Mouse (Mus musculus) cerebellum, adult 2 months (tissue): ENCODE data around the gene Pgbd5. TPM values are rescaled to one million over a fixed set of nuclear protein-coding genes. Genes with fewer than 3 reads are reported as not detected.

Experiments used
- DNase-seq, 2 experiments: peaks; one replicate each; pipeline ENCODE4 v3.0.0; 2021
- H3K27ac ChIP-seq: fragments of 200-500 bp; 2 replicates; pipeline ENCODE4 v1.5.1; 2012; ENCODE audit warnings: low read length, control low read depth, inconsistent platforms; ENCODE audit not compliant: insufficient read depth
- H3K27me3 ChIP-seq: fragments of 200-500 bp; 2 replicates; pipeline ENCODE4 v1.6.1; 2012; ENCODE audit warnings: inconsistent platforms, mild to moderate bottlenecking, low read length, moderate library complexity; ENCODE audit not compliant: control insufficient read depth, insufficient read depth
- H3K4me1 ChIP-seq: fragments of 200-500 bp; 2 replicates; pipeline ENCODE4 v1.6.1; 2011; ENCODE audit warnings: low read length; ENCODE audit not compliant: control insufficient read depth, insufficient read depth
- H3K4me3 ChIP-seq: fragments of 200-500 bp; replicated peaks from 2 replicates; pipeline ENCODE3; 2011; ENCODE audit warnings: mild to moderate bottlenecking, low read depth, low read length, control low read depth; ENCODE audit not compliant: insufficient read depth
- CTCF ChIP-seq: fragments of 200-500 bp; IDR thresholded peaks from 2 replicates; pipeline ENCODE4 v1.5.1; 2011; ENCODE audit warnings: low read depth, mild to moderate bottlenecking, control low read depth, low read length, moderate library complexity, borderline replicate concordance; ENCODE audit not compliant: insufficient read depth
- POLR2A ChIP-seq: fragments of 200-500 bp; IDR thresholded peaks from 2 replicates; pipeline ENCODE4 v1.6.1; 2011; ENCODE audit warnings: low read length, control low read depth, borderline replicate concordance; ENCODE audit not compliant: insufficient read depth
- WGBS: fragments of 180-500 bp; shearing (Covaris S2); methylation state at CpG from one replicate; pipeline ENCODE4 v1.1.7; 2018; 5-methylcytosine and 5-hydroxymethylcytosine counted together
- polyA plus RNA-seq: library from polyadenylated mRNA; depleted of rRNA; stranded (reverse); fragments of >200 nt; gene quantifications from 2 replicates; pipeline ENCODE4 v1.2.3, GENCODE M21; 2012

The Pgbd5 gene
- polyA plus RNA-seq, 1 experiment, result 142 TPM

DNA sequence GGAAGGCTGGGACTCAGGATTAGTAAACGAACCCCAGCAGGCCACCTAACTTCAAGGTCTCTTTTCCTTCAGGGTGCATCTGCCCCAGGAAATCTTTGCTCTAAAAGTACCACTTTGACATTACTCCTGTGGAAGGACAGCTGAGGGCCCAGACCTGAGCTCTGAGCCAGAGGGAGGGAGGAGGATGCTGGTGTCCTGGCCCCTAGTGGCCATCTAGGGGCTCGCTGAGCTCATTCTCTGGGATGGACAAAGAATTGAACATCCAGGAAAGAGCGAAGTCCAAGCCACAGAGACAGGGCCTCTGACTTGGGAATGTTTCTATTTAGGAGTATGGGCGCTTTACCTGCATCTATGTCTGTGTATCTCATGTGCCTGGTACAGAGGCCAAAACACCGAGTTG is 87.8 kb downstream of the Pgbd5 start:
- no peak overlapping the region for H3K27ac ChIP-seq
- TF ChIP-seq POLR2A (no peak), CTCF (peak; percentile 9; the same call in 1 of the 2 replicates)
- no peaks in the 10 kb centered on the region for H3K27me3 ChIP-seq
- WGBS, result 63% methylated on average over 5 of the region's 5 CpGs
- H3K4me1 ChIP-seq, result no peaks in the 10 kb centered on the region
- no peak for DNase-seq
- no peak overlapping the region for H3K4me3 ChIP-seq

DNA sequence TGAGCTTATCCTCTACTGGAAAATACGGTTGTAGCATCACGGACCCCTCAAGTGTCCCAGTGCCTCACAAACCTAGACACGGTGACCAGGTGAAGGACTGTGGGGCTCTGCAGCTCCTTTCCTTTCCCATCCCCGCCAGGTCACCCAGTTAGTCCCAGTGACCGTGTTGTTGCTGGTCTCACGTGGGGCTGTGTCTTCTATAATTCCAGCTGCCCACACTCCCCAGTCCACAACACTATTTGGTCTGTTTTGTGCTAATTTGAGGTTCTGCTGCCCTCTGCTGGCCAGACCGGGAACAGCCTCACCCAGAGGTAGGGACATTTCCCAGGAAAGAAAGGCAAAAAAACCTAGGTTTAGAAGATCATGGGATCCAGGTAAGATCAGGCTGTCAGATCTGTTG is 89.8 kb downstream of the Pgbd5 start:
- TF ChIP-seq POLR2A (no peak), CTCF (peak; percentile 97)
- H3K4me3 ChIP-seq, result no peak overlapping the region
- H3K4me1 ChIP-seq, result no peaks in the 10 kb centered on the region
- DNase-seq, result peak; percentile 69 to 89
- no peak overlapping the region for H3K27ac ChIP-seq
- 35% methylated on average over 7 of the region's 7 CpGs for WGBS
- H3K27me3 ChIP-seq, result no peaks in the 10 kb centered on the region

- WGBS, result 40% methylated on average over 1 of the region's 1 CpGs
- no peak for DNase-seq
- no peaks in the 10 kb centered on the region for H3K4me1 ChIP-seq
- H3K27me3 ChIP-seq, result no peaks in the 10 kb centered on the region
- TF ChIP-seq CTCF, result no peak
- TF ChIP-seq POLR2A, result no peak
- no peak overlapping the region for H3K4me3 ChIP-seq
- no peak overlapping the region for H3K27ac ChIP-seq
These were observed 91.4 kb downstream of the Pgbd5 start for GRCm38 (mm10) chr8:124348087-124348486.

DNA sequence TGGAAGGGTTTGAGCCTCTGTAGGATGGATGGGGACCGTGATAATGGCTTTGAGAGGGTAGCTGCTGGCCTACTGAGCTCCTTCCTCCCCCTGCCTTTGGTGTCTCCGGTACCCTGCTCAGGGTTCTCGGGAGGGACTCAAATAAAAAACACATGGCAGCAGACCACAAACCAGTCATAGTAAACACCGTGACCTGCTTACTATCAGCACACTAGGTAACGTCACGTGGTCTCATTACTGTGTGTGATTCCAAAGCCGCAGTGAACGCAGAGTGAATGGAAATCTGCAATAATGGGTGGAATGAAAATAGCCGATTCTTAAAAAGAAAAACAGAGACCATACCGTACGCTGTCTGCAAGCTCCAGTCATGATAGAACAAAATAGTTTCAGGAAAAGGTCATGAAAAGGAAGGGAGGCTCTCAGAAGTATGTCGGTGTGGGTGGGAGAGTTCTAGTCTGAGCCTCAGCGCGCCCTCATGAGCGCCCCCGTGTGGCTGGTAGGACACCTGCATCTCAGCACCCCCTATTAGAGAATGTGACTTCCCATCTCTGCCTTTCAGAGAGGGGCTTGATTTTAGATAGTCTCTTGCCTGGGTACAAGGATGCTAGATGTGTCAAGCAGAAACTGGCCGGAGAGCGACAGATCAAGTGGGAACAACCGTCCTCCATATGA is 92.5 kb downstream of the Pgbd5 start:
- peak; percentile 48 to 63 for DNase-seq
- WGBS, result 46% methylated on average over 19 of the region's 19 CpGs
- H3K27ac ChIP-seq, result no peak overlapping the region

DNA sequence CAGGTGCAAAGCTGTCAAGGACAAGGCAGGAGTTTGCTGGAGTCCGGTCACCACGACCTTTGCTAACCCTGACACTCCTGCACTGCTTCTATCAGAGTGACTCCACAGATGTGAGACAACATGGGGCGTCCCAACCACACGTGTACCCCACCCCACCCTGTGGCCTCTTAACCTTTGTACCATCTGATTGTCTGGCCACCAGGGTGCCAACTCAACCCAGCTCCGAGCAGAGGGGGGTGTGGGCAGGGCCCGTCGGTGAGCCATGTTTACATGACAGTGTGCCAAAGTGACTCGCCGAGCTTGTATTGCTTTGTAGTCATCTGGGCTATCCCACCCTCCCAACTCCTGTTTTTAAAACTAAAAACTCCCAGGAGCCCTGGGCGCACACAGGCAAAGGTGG is 94.4 kb downstream of the Pgbd5 start:
- no peak overlapping the region for H3K4me3 ChIP-seq
- WGBS, result 52% methylated on average over 10 of the region's 10 CpGs
- no peak overlapping the region for H3K27ac ChIP-seq

More for the DNA sequence above, 92.5 kb downstream of the Pgbd5 start:
- Histone ChIP-seq H3K4me1 (no peaks in the 10 kb centered on the region), H3K4me3 (no peak overlapping the region), H3K27me3 (no peaks in the 10 kb centered on the region)
- TF ChIP-seq CTCF, result peak; percentile 93
- no peak for TF ChIP-seq POLR2A

GRCm38 (mm10) chr8:124343991-124344390 is 95.5 kb downstream of the Pgbd5 start:
- TF ChIP-seq POLR2A (no peak), CTCF (no peak)
- 90% methylated on average over 12 of the region's 12 CpGs for WGBS
- Histone ChIP-seq H3K4me3 (no peak overlapping the region), H3K27me3 (no peaks in the 10 kb centered on the region), H3K27ac (no peak overlapping the region), H3K4me1 (no peaks in the 10 kb centered on the region)
- DNase-seq, result no peak

More for the DNA sequence above, 94.4 kb downstream of the Pgbd5 start:
- H3K4me1 ChIP-seq, result no peaks in the 10 kb centered on the region
- no peak for TF ChIP-seq POLR2A
- no peak for TF ChIP-seq CTCF
- no peak for DNase-seq
- no peaks in the 10 kb centered on the region for H3K27me3 ChIP-seq

GRCm38 (mm10) chr8:124343151-124343550 is 96.3 kb downstream of the Pgbd5 start:
- Histone ChIP-seq H3K27ac (no peak overlapping the region), H3K4me1 (no peaks in the 10 kb centered on the region), H3K4me3 (no peak overlapping the region), H3K27me3 (no peaks in the 10 kb centered on the region)
- TF ChIP-seq POLR2A (no peak), CTCF (no peak)
- DNase-seq, result no peak
- WGBS, result 88% methylated on average over 15 of the region's 15 CpGs

DNA sequence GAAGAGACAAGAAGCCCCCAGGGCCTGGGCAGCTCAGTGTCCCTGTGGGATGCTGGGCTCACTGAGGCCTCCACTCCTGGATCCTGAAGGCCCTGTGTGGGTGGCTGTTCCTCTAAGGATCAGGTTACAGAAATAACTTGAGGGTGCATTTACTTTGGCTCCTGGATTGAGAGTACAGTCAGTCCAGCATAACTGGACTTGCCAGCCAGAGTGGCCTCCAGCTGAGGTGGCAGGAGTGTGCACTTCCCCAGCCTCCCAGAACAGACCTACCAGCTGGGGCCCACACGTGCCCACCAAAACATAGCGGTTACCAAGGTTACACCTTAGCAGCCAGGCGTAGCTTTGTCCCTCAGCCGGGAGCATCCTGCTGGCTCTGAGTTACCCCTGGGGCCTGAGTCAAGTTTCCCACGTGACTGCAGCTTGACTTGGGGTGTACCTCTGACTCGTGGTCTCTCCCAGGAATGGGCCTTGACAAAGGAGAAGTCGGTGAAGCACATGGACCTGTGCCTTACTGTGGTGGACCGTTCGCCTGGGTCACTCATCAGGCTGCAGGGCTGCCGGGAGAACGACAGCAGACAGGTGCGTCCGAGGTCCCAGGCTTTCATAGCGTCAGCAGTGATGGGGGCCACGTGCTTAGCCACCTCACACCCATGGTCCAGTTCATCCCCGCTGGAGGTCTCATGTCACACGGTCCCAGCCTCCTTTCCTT is 98.9 kb downstream of the Pgbd5 start:
- DNase-seq, result no peak
- whole genome bisulfite sequencing, result 43% methylated on average over 17 of the region's 17 CpGs
- TF ChIP-seq POLR2A (no peak), CTCF (no peak)
- Histone ChIP-seq H3K4me1 (0 out of 2 replicates have a peak, but pooled peaks cover 6% of the 10 kb centered on the region), H3K27me3 (no peaks in the 10 kb centered on the region), H3K27ac (no peak overlapping the region), H3K4me3 (no peak overlapping the region)
